Mouse (Mus musculus): ENCODE data around the gene Mlh3.
"Not testable (repeated sequence)": the region's sequence is repeated elsewhere in the genome, so short reads cannot be mapped to it uniquely, and the experiment has no call there.

Gene Mlh3

DNA sequence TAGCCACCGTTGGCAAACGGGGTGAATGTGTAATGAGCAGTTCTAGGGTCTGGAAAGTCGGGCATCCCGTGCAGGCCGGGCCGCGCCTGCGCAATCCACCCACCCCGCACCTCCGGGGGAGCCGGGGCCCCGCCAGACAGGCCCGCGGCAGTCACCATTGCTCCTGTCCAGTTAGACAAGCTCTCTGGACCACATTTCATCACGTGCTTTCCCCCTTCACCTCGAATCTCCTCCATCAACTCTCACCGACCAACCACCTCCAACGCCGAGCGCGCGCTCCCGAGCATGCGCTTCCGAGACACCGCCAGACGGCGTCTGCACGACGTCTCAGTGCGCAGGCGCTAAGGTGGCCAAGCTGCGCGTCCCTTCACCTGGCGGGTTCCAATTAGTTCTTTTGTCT is at the start of gene Mlh3:
Mlh3 (minus strand) TSS at position 281 of the 400 bp plus-strand sequence.
- peak; percentile 87 for DNase-seq (ENCODE audit: low spot score)

- no peak for DNase-seq (ENCODE audit: low spot score)
Measured at GRCm38 (mm10) chr12:85308651-85309050, 38.3 kb upstream of the Mlh3 start.

GRCm38 (mm10) chr12:85305247-85305892 is 35.0 kb upstream of the Mlh3 start:
- DNase-seq (ENCODE audit: low spot score), result peak; percentile 75

DNA sequence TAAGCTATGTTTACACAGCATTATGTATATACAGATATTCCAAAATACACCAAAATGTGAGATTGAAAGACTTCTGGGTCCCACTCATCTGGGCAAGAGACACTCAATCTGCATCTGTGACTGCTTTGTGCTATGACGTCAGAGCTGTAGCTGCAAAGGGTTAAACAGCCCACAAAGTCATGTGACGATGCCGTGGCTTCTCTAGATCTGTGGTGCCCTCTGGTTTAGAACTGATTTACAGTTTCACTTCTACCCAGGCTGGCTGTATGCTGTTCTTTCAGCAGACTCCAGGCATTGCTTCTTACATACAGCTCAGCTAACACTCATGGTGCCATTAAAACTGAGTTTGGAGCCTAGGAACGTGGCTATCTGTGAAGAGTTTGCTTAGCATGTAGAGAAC is 34.3 kb upstream of the Mlh3 start:
- DNase-seq (ENCODE audit: low spot score), result peak; percentile 69

GRCm38 (mm10) chr12:85303256-85303655 is 32.9 kb upstream of the Mlh3 start:
- DNase-seq (ENCODE audit: low spot score), result no peak

DNA sequence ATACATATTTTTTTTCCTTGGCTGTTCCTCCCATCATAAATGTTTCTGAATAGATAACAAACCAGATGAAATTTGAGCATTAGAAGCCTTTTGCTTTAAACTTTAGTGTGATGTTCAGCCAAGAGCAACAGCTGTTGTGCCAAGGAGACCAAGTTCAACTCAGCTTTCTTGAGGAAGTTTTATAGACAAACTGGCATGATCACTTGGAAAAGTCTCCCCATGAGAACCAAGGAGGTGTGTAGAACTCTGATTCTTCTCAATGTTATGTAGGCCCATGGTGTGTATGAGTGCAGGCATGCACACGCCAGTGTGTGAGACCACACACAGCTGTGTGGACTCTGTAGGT is 28.4 kb upstream of the Mlh3 start:
- no peak for DNase-seq (ENCODE audit: low spot score)

DNA sequence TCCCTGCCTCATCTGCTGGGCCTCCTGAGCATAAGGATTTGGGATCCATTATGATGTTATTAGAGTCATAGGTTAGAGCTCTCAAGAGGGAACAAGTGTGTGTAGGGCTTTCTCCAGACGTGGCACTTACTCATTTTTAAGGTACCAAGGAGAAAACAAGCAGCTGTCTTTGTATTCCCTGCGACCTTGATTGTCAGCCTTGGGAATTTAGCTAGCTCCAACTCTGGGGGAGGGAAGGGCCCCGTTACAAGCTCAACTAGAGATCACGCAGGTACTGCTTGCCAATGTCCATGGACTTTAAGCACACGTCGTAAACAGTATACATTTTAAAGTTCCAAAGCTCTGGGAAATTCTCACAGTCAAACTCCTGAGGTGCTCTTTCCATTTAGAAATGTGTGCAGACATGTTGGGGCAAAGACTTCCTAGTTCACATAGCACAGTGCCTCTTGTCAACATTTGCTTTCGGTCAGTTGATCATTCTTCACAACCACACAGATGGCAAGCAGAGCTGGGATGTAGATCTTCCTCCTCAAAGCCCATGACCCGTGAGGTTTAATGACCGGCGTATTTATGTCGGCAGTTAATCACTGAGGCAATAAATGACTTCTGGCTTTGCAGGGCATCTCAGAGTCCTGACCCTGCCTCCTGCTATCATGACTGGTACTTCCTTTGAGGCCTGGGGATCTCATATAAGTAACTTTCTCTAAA is 27.9 kb upstream of the Mlh3 start:
- no peak for DNase-seq (ENCODE audit: low spot score)

- DNase-seq (ENCODE audit: low spot score), result no peak
Measured at GRCm38 (mm10) chr12:85297345-85297997, 27.1 kb upstream of the Mlh3 start.

DNA sequence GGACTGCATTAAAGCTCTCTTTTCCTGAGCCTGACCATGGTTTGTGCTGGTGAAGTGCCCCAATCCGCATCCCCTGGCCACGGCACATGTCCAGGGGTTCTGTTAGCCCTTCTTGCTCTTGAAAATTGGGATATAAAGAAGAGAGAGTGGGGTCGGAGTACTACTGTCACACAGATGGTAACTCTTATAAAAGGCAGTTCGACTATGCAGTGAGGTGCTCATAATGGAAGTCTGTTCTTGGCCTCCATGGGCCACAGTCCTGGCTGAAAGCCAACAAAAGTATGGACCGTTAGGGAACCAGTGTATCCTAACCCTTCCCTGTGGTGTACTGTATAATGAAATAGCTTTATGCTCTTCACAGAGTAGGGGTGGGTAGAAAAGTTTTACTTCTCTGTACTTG is 26.5 kb upstream of the Mlh3 start:
- no peak for DNase-seq (ENCODE audit: low spot score)

- no peak for DNase-seq (ENCODE audit: low spot score)
Measured at GRCm38 (mm10) chr12:85295506-85295905, 25.1 kb upstream of the Mlh3 start.

- DNase-seq (ENCODE audit: low spot score), result no peak
Measured at GRCm38 (mm10) chr12:85292906-85293305, 22.5 kb upstream of the Mlh3 start.

- DNase-seq (ENCODE audit: low spot score), result no peak
Measured at GRCm38 (mm10) chr12:85292288-85292687, 21.9 kb upstream of the Mlh3 start.

DNA sequence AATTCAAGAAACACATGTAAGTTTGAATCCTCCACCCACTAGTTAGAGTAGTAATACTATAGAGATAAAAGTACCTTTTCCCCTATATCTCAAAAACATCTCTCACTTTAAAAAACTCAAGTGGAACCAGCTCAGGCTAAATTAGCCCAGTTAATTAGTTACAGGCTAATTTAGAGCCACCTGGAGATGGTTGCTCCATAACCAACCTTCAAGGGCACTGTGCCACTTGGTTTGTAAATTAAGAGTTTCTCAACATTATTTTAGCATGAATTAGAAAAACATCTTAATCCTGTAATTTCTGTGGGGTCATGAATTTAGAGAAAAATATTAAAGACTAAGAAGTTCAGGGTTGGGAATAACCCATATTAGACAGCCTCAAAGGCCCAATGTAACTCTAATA is 21.1 kb upstream of the Mlh3 start:
- no peak for DNase-seq (ENCODE audit: low spot score)

DNA sequence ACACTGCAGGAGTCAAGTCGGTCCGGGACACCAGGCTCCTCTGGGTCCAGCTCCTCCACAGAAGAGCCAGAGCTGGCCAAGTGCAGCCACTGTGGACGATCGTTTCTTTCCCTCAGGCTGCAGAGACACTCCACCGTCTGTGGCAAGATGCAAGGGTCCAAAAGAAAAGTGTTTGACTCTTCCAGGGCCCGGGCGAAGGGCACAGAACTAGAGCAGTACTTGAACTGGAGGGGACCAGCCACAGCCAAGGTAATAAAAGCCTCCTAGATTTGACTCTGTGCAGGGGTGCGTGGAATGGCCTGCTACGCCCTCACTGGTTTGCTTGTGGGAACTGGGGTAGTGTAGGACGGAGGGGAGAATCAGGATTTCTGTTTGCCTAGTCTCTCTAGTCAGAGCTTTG is 20.2 kb upstream of the Mlh3 start:
- no peak for DNase-seq (ENCODE audit: low spot score)

DNA sequence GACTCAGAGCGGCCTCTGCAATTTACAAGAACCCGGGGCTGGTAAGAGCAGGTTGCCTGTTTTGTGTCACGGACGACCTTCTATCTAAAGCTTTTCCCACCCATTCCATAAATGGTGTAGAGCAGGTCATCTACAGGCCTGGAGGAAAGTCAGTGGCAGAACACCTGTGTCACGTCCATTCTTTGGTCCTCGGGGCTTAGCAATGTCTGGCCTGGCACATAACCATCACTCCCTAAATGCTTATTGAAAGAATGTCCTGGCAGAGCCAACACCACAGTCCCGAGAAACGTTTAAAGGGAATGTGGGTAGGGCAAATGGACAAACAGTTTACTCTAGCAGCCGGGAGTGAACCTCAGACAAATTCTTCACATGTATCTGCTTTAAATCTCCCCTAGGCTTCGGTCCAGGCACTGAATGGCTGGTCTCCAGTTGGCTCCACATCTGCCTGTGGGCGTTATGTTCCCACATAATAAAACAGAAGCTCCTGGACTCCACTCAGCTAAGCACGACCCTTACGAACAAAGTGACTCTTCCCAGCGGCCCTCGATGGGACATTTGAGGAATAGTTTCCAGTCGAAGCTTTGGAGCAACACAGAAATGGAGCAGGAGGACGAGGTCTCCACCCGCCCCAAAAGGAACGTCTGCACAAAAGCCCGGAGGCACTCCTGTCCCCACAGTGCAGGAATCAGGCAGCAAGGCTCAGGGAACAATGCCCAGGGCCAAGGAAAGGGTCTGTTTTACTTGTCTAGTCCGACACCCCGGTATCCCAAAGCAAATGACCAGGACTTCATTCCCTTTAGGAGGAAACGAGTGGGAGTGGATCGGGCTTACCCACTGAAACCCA is 19.0 kb upstream of the Mlh3 start:
- DNase-seq (ENCODE audit: low spot score), result no peak

DNA sequence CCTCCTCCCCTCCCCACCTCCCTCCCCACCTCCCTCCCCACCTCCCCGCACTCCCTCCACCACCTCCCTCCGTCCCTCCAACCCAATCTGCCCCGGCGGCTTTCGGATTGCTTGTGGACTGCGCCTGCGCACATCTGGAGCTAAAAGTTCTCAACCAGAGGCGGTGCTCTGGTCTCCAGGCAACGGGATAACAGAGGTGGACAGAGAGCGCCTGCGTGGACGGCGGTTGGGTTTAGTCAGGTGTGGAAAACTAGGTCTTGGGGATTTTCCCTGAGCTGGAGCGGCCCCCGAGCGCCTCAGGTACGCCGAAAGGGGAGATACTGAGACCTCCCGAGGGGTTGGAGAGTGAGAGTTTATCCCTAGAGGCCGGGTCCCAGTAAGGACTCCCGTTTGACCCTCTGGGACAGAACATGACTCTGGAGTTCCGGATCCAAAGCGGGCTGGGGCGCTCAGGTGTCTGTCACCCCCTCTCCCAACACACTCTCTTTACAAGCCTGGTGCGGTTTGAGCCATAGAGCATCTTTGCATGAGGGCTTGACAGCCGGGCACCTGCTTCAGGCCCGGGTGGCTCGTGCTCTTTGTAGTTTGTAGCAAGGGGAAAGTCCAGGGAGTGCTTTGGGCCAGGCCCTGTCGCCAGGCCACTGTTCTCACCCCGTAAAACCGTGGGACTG is 18.2 kb upstream of the Mlh3 start, which contains the start of gene Zc2hc1c:
Zc2hc1c (plus strand) TSS at position 106 of the 671 bp plus-strand sequence.
- peak; percentile 75 for DNase-seq (ENCODE audit: low spot score)

DNA sequence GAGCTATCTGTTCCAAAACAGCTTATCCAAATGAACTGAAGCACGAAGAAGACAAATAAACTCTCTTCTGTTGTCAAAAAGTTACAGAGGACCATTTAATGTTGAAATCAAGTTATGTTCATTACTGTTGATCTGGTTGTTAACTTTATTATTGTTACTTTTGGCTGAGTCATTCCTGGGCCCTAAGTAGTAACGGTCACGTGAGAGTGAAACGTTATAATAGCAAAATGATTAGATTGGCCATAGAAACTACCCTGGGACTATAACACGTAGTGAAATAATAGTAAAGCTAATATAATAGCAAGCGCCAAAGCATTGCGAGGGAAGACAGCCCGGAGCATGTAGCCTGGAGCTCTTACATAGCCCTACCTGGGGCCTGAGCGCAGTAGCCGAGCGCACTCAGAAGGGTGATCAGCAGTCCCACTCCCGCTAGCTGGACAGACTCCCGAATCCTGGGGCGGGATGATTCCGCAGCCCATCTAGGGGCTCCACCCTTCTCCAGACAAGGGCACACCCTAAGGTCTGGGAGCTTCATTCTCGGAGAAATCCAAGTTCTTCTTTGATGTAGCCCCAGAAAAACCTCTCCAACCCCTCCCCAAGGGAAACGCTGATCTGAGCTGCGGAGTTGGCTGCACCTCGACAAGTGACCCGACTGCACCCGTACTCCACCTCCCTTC is 17.5 kb upstream of the Mlh3 start, which contains the start of gene Acyp1:
Acyp1 (minus strand) TSS at position 630 of the 677 bp plus-strand sequence.
- peak; percentile 3 for DNase-seq (ENCODE audit: low spot score)

- peak; percentile 36 for DNase-seq (ENCODE audit: low spot score)
Measured at GRCm38 (mm10) chr12:85286941-85287340, 16.5 kb upstream of the Mlh3 start.

DNA sequence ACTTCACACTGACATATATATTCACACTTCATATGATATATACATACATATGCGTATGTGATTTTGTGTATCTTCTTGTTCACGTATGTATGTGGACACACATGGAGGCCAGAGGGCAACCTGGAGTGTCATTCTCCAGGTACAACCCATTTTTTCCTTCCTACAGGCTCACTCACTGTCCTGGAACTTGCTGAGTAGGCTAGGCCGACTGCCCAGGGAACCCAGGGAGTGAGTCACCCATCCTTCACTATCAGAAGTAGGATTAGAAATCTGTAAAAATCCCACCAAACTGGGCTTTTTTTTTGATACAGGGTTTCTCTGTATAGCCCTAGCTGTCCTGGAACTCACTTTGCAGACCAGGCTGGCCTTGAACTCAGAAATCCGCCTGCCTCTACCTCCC is 14.6 kb upstream of the Mlh3 start:
- DNase-seq (ENCODE audit: low spot score), result no peak

DNA sequence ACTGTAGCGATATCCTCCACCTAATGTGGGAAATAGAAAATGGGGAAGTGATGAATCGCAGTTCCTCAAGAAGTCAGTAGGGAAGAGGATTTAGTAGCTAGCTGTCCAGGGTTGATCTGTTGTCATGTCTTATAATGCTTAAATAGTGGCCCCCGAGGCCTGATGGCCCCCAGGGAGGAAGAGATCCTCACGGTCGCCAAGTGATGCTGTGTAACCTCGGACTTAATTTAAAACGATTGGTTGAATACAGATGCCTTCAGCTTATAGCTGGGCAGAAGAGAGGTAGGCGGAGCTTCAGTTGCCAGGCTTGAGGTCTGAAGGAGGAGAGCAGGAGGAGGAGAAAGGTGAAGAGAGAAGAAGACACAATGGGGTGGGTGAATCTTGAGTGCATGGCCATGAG is 13.9 kb upstream of the Mlh3 start:
- DNase-seq (ENCODE audit: low spot score), result no peak

GRCm38 (mm10) chr12:85281756-85282155 is 11.4 kb upstream of the Mlh3 start:
- DNase-seq (ENCODE audit: low spot score), result not testable (repeated sequence)
